Mouse (Mus musculus): ENCODE data around the gene Rab11fip5. TPM values are rescaled to one million over a fixed set of nuclear protein-coding genes. Genes with fewer than 3 reads are reported as not detected.

Gene Rab11fip5
- polyA plus RNA-seq, 1 experiment from 2014 or later = 7.1 TPM

DNA sequence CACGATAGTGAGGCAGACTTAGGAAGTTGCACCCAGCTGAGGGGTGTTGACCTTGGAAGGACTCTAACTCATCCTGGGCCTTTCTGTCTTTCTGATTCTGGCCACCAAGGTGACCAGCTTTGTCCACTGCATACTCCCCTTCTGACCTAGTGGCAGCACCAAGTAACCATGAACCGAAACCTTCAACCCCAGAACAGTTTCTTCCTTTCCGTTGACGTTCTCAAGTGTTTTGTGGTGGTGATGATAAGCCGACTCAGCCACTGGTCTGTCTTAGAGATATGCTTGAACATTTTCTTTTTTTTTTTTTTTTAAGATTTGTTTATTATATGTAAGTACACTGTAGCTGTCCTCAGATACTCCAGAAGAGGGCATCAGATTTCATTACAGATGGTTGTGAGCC, 14.2 kb upstream of the Rab11fip5 start:
- no peak overlapping the region for H3K4me3 ChIP-seq
- no peak overlapping the region for H3K4me2 ChIP-seq
- H3K4me1 ChIP-seq = no peaks in the 10 kb centered on the region
- H3K27ac ChIP-seq = no peak overlapping the region
- no peaks in the 10 kb centered on the region for H3K36me3 ChIP-seq (ENCODE audit: poor library complexity, severe bottlenecking)
- ATAC-seq = no peak
- no peaks in the 10 kb centered on the region for H3K9me3 ChIP-seq (replicated peaks)
- 72% methylated on average over 5 of the region's 5 CpGs for WGBS
- peaks cover 6% of the 10 kb centered on the region; the same call in 1 of the 2 replicates for H3K27me3 ChIP-seq
- H3K9ac ChIP-seq = no peak overlapping the region

DNA sequence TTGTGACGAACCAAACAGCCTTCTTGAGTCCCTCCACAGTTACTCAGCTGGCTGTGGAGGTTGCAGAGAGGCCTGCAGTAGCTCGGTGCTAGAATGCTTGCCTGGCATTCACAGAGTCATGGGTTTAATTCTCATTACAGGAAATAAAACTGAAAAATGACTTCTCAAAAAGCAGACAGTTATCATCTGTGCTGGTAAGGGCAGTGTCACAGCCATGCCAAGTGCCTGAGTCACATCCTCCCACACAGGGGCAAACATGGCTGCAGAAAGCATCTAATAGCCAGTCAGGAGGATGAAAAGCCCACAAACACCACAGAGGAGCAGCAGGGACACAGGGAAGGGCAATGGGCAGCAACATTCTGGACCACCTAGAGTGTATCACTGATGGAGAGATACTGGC, 8.4 kb upstream of the Rab11fip5 start:
- Histone ChIP-seq H3K27me3 (peaks cover 9% of the 10 kb centered on the region; the same call in 1 of the 2 replicates), H3K9ac (no peak overlapping the region), H3K36me3 (ENCODE audit: poor library complexity, severe bottlenecking) (no peaks in the 10 kb centered on the region), H3K9me3 (replicated peaks) (no peaks in the 10 kb centered on the region), H3K4me1 (peaks cover 13% of the 10 kb centered on the region), H3K27ac (no peak overlapping the region), H3K4me2 (no peak overlapping the region), H3K4me3 (no peak overlapping the region)
- WGBS = 81% methylated on average over 2 of the region's 2 CpGs
- no peak for ATAC-seq

DNA sequence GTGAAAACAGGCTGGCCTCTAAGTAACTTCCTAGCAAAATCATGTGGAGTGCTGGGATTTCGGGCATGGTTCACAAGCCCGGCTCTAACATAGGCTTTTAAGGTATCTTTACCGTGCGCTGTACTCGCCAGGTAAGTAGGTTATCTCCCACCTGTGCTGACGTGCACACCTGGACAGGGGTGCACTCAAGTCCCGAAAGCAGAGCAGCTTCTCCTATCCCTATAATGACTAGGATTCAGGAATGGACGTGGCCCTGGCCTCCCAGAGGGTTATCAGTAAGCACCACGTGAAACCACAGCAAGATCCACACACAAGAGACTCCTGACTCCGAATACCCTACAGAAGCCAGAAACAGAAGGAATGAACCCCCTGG, 7.2 kb upstream of the Rab11fip5 start:
- no peaks in the 10 kb centered on the region for H3K36me3 ChIP-seq (ENCODE audit: poor library complexity, severe bottlenecking)
- H3K9me3 ChIP-seq (replicated peaks) = no peaks in the 10 kb centered on the region
- no peak for ATAC-seq
- H3K27me3 ChIP-seq = peaks cover 9% of the 10 kb centered on the region
- no peak overlapping the region for H3K4me3 ChIP-seq
- peaks cover 13% of the 10 kb centered on the region for H3K4me1 ChIP-seq
- WGBS = 83% methylated on average over 10 of the region's 10 CpGs
- no peak overlapping the region for H3K27ac ChIP-seq
- no peak overlapping the region for H3K4me2 ChIP-seq
- H3K9ac ChIP-seq = no peak overlapping the region

DNA sequence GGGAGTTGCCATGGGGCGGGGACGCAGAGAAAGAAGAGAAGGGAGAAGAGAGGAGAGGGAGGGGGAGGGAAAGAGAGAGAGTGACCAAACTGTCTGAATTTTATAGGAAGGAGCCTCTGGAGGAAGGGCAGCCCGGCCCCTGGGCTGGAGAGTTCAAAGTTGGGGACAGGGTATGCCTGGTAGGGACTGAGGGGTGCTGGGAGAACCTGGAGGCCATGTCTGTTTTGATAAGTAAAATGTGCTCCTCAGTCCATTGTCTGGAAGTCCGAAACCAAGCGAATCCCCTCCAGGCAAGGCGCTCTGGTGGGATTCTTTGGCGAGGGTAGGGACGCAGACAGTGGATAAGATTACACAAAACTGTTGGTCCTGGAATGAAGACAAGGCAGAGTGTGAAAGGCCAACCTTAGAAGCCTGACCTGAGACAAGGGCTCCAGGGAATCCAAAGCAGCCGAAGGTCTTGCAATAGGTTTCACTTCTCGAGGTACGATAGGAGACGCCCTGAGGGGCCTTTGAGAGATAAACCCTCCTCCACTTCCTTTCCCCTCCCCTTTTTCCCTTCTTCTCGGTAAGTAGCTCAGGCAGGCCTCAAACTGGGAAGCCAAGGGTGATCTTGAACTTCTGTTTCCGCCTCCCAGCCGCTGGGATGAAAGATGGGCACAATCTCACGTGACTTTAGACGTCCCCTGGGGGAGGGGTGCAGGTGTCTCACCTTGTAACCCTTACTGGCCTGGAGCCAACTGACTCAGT, 6.6 kb upstream of the Rab11fip5 start:
- WGBS = 22% methylated on average over 17 of the region's 17 CpGs

DNA sequence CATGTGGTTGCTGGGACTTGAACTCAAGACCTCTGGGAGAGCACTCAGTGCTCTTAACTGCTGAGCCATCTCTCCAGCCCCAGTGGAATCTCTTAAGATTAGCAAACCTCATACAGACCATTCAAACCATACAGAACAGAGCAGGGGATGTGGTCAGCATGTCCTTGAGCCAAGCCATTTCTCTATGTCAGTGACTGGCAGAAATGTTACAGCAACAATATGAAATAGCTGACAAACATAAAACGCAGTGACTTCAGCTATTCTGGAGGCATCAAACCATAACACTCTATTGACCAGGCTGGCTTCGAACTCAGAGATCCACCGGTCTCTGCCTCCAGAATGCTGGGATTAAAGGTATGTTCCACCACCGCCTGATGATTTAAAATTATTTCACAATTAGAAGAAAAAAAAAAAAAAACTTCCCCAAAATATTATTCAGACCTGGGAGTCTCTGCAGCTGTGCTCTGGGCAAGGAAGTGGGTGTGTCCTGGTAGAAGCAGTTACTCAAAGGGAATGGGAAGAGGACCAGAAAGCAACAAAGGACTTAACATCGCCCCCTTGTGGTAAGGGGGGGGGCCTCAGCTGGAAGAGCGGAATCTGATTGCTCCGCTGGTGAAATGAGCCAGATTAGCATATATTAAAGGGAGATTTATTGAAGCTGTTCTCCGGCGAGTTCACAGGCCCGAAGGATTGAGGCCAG, 5.9 kb upstream of the Rab11fip5 start:
- Histone ChIP-seq H3K4me1 (peaks cover 13% of the 10 kb centered on the region), H3K4me3 (no peak overlapping the region), H3K9ac (no peak overlapping the region), H3K9me3 (replicated peaks) (no peaks in the 10 kb centered on the region), H3K36me3 (ENCODE audit: poor library complexity, severe bottlenecking) (no peaks in the 10 kb centered on the region), H3K27me3 (peaks cover 4% of the 10 kb centered on the region; the same call in 1 of the 2 replicates), H3K4me2 (peak overlapping the region; percentile 25), H3K27ac (no peak overlapping the region)
- ATAC-seq = peak; percentile 93
- WGBS = 30% methylated on average over 10 of the region's 10 CpGs

More for the DNA sequence above, 6.6 kb upstream of the Rab11fip5 start:
- H3K36me3 ChIP-seq (ENCODE audit: poor library complexity, severe bottlenecking) = no peaks in the 10 kb centered on the region
- 0 out of 2 replicates have a peak overlapping the region, but pooled peaks have one; percentile 30 for H3K9ac ChIP-seq
- H3K4me2 ChIP-seq = peak overlapping the region; percentile 25
- H3K4me3 ChIP-seq = no peak overlapping the region
- H3K27ac ChIP-seq = no peak overlapping the region
- peaks cover 5% of the 10 kb centered on the region for H3K27me3 ChIP-seq
- H3K9me3 ChIP-seq (replicated peaks) = no peaks in the 10 kb centered on the region
- peaks cover 13% of the 10 kb centered on the region for H3K4me1 ChIP-seq
- peak; percentile 70; the same call in 1 of the 2 replicates for ATAC-seq

DNA sequence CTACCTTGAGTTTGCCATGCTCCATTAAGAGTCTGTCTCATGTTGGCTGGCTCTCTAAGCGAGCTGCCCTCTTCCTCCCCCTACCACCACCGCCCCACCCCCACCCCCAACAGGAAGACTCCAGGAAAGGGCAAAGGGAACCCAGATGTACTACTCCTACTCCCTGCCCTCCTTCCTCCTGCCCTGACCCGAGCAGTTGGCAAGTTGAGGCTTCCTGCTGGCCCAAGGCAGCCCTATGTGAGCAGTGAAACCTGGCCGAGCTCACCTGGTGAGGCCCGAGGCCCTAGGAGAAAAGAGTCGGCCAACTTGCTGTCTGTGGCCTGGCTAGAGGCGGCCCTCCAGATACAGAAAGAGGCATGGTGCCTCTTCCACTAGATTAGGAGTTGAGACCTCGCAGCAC, 4.2 kb upstream of the Rab11fip5 start:
- WGBS = 60% methylated on average over 8 of the region's 8 CpGs
- ATAC-seq = no peak
- no peak overlapping the region for H3K4me3 ChIP-seq

DNA sequence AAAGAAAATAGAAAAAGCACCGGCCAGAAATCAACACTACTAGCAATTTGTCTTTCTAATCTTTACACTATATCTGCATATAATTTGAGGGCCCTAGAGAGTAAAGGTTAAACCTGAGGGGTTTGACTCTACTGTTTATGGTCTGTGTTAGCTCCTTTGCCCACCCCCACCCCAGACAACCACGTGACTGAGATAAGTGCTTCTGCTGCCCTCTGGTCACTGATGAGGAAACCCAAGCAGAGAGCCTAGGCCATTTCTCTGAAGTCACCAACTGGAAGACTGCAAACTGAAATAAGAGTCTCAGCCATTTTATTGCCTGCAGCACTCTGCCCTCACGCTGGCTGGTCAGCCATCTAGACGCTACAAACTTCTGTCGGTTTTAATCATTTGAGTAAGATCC, 3.4 kb upstream of the Rab11fip5 start:
- WGBS = 64% methylated on average over 5 of the region's 5 CpGs
- Histone ChIP-seq H3K27me3 (peaks cover 7% of the 10 kb centered on the region), H3K9ac (no peak overlapping the region), H3K4me3 (no peak overlapping the region), H3K4me1 (peaks cover 25% of the 10 kb centered on the region), H3K9me3 (replicated peaks) (no peaks in the 10 kb centered on the region), H3K36me3 (ENCODE audit: poor library complexity, severe bottlenecking) (no peaks in the 10 kb centered on the region), H3K4me2 (no peak overlapping the region), H3K27ac (no peak overlapping the region)
- ATAC-seq = no peak

More for the DNA sequence above, 4.2 kb upstream of the Rab11fip5 start:
- H3K27ac ChIP-seq = no peak overlapping the region
- no peak overlapping the region for H3K9ac ChIP-seq
- H3K36me3 ChIP-seq (ENCODE audit: poor library complexity, severe bottlenecking) = no peaks in the 10 kb centered on the region
- H3K27me3 ChIP-seq = peaks cover 4% of the 10 kb centered on the region; the same call in 1 of the 2 replicates
- H3K4me1 ChIP-seq = peaks cover 18% of the 10 kb centered on the region
- H3K9me3 ChIP-seq (replicated peaks) = no peaks in the 10 kb centered on the region
- no peak overlapping the region for H3K4me2 ChIP-seq

DNA sequence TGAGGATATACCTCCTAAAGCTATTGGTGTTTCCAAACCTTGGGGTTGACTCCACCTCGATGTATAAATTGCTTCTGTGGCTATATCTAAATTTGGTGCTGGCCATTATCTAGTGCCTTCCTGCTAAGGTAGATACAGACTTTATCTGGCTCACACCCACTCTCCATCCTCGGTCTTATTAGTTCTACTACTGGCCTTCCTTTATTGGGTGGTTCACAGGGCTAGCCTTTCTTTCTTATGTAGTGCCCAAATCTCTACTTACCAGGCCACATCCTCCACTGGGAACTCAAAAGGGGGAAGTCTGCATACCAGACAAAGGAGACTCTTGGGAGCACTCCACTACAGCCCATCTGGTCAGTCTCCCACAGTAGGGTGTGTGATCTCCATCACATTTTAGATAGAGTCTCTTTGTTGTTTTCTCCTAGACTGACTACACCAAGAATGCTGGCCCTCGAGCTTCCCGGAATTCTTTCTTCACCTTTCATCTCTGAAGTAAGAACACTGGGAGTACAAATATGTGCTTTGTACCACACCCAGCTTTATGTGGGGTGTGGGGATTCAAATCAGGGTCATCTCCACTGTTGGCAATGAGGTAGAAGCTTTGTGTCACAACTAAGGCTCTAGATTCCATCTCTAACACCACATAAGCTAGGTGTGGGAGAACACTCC, 2.8 kb upstream of the Rab11fip5 start:
- peaks cover 7% of the 10 kb centered on the region for H3K27me3 ChIP-seq
- no peak overlapping the region for H3K27ac ChIP-seq
- 77% methylated on average over 4 of the region's 4 CpGs for WGBS
- no peak overlapping the region for H3K9ac ChIP-seq
- no peak overlapping the region for H3K4me3 ChIP-seq
- peaks cover 32% of the 10 kb centered on the region for H3K4me1 ChIP-seq
- H3K36me3 ChIP-seq (ENCODE audit: poor library complexity, severe bottlenecking) = no peaks in the 10 kb centered on the region
- no peaks in the 10 kb centered on the region for H3K9me3 ChIP-seq (replicated peaks)
- ATAC-seq = no peak
- H3K4me2 ChIP-seq = no peak overlapping the region

DNA sequence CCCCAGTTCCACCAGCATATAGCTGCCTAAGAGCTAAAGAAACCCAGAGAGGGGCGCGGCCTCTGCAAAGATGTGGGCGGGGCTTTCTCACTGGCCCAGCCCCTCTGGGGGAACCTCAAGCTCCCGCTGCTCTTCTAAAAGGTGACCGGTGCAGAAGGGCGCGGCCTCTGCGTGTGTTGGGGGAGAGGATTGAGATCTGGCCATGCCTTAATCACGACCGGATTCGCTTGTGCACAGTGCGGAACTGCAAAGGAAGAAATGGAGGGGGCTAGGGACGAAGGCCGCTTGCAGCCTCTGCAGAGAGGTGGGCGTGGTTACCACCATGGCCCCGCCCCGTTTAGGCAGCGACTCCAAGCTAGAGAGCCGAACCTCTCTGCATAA, 290 bp upstream of the Rab11fip5 start:
- Histone ChIP-seq H3K9me3 (replicated peaks) (no peaks in the 10 kb centered on the region), H3K27me3 (peaks cover 3% of the 10 kb centered on the region), H3K4me1 (peaks cover 20% of the 10 kb centered on the region), H3K27ac (peak overlapping the region; percentile 48; the same call in 1 of the 2 replicates), H3K4me2 (peak overlapping the region; percentile 89), H3K36me3 (ENCODE audit: poor library complexity, severe bottlenecking) (no peaks in the 10 kb centered on the region), H3K9ac (peak overlapping the region; percentile 83), H3K4me3 (peak overlapping the region; percentile 78)
- ATAC-seq = peak; percentile 98
- WGBS = 0% methylated on average over 19 of the region's 19 CpGs

DNA sequence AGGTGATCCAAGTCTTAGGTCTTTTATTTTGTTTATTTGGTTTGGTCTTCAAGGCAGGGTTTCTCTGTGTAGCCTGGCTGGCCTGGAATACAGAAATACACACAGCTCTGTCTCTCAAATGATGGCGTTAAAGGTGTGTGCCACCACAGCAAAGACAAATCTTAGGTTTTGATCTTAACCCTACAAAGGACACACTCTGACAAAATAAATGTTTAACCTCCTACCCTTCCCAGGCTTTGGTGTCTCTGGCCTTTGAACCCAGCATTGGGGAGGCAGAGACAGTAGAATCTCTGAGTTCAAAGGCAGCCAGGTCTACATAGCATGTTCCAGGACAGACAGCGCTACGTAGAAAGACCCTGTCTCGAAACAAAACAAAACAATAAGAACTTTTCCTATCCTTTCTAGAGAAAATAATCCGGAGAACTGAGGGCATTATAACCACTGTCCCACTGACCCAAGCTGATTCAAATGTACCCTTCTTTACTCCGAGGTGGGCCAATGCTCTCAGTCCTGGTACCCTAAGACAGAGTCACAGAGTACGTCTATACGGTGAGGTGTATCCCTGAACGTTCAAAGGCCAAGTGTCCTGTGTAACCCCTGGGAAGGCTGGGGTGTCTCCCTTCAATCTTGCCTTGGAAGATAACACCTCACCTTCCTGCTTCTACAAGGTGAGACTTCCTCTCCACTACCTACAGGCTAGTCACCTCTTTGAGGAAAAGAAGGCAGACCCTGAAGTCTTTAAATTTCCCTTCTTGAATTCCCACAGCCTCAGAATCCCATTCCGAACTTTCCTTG, 1.2 kb downstream of the Rab11fip5 start:
- Histone ChIP-seq H3K4me3 (peak overlapping the region; percentile 78), H3K9ac (peak overlapping the region; percentile 83), H3K4me2 (peak overlapping the region; percentile 89), H3K4me1 (peaks cover 26% of the 10 kb centered on the region), H3K36me3 (ENCODE audit: poor library complexity, severe bottlenecking) (no peaks in the 10 kb centered on the region), H3K27me3 (peaks cover 3% of the 10 kb centered on the region), H3K9me3 (replicated peaks) (no peaks in the 10 kb centered on the region), H3K27ac (no peak overlapping the region)
- ATAC-seq = no peak
- WGBS = 87% methylated on average over 10 of the region's 10 CpGs

DNA sequence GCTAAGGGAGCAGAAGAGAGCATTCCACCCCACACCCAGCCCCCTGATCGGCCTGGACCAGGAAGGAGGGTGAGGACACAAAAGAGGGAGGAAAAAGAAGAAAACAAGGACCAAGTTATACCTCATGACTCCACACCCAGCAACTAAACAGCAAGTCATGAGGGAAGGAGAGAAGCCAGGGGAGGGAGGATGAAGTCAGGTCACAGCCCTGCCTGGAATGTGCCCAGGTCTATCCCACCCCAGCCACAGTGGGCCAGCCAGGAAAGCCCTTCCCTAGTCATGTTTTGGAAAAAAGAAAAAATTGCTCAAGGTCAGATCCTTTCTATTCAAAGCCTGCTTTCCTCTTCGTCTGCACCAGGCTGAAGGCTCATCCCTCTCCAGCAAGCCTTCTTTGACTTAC, 1.9 kb downstream of the Rab11fip5 start:
- Histone ChIP-seq H3K4me3 (no peak overlapping the region), H3K4me2 (peak overlapping the region; percentile 89), H3K9ac (no peak overlapping the region), H3K36me3 (ENCODE audit: poor library complexity, severe bottlenecking) (no peaks in the 10 kb centered on the region), H3K27me3 (peaks cover 3% of the 10 kb centered on the region), H3K4me1 (peaks cover 26% of the 10 kb centered on the region), H3K27ac (no peak overlapping the region), H3K9me3 (replicated peaks) (no peaks in the 10 kb centered on the region)
- no peak for ATAC-seq
- 83% methylated on average over 2 of the region's 2 CpGs for WGBS
